Mouse (Mus musculus) midbrain, embryonic 11.5 days (tissue): Measurements from ENCODE around the gene Sned1. TPM values are rescaled to one million over a fixed set of nuclear protein-coding genes. Genes with fewer than 3 reads are reported as not detected.

ENCODE experiments used
- ATAC-seq: fragments of 200-750 bp; cut with Nextera tagmentation; 2 replicates; pipeline ENCODE4 v1.8.0; 2017; ENCODE audit warnings: moderate TSS enrichment, moderate library complexity; ENCODE audit not compliant: low FRiP score
- DNase-seq: peaks from one replicate; pipeline ENCODE4 v3.0.0; 2015; ENCODE audit warnings: low spot score; ENCODE audit errors: missing footprints
- H3K27ac ChIP-seq: fragments of 300-500 bp; sonication (generic); 2 replicates; pipeline ENCODE4 v1.5.1; 2014; ENCODE audit warnings: low read depth, low read length
- H3K27me3 ChIP-seq: fragments of 300-500 bp; sonication (generic); 2 replicates; pipeline ENCODE4 v1.6.1; 2014; ENCODE audit warnings: mild to moderate bottlenecking, low read length, moderate library complexity, mixed read lengths; ENCODE audit not compliant: control insufficient read depth, insufficient read depth
- H3K36me3 ChIP-seq: fragments of 300-500 bp; sonication (generic); 2 replicates; pipeline ENCODE4 v1.6.1; 2014; ENCODE audit warnings: mild to moderate bottlenecking, low read length, moderate library complexity, mixed read lengths; ENCODE audit not compliant: control insufficient read depth, insufficient read depth
- H3K4me1 ChIP-seq: fragments of 300-500 bp; sonication (generic); 2 replicates; pipeline ENCODE4 v1.6.1; 2014; ENCODE audit warnings: low read length; ENCODE audit not compliant: control insufficient read depth, insufficient read depth
- H3K4me2 ChIP-seq: fragments of 300-500 bp; sonication (generic); 2 replicates; pipeline ENCODE4 v1.6.1; 2014; ENCODE audit warnings: mild to moderate bottlenecking, moderate library complexity
- H3K4me3 ChIP-seq: fragments of 300-500 bp; sonication (generic); 2 replicates; pipeline ENCODE4 v1.5.1; 2014; ENCODE audit warnings: low read depth, low read length
- H3K9ac ChIP-seq: fragments of 300-500 bp; sonication (generic); 2 replicates; pipeline ENCODE4 v1.6.1; 2014; ENCODE audit warnings: low read length
- H3K9me3 ChIP-seq: fragments of 300-500 bp; sonication (generic); 2 replicates; pipeline ENCODE4 v1.6.1; 2016; ENCODE audit warnings: low read length; ENCODE audit not compliant: control insufficient read depth
- WGBS: fragments of 180-500 bp; shearing (Covaris S2); extraction: QIAGEN DNeasy Blood & Tissue Kit; methylation state at CpG from one replicate; pipeline ENCODE4 v1.1.7; 2014; 5-methylcytosine and 5-hydroxymethylcytosine counted together
- polyA plus RNA-seq: library from polyadenylated mRNA; unstranded; fragments of >200 nt; fragmentation: Nextera tagmentation; extraction: Ambion mirVana; gene quantifications from 2 replicates; pipeline ENCODE4 v1.2.1, GENCODE M21; 2014

The Sned1 gene
- polyA plus RNA-seq, 1 experiment from 2014 or later = 2.0 TPM

GRCm38 (mm10) chr1:93252586-93252985 lies 16.9 kb downstream of the Sned1 start:
- DNase-seq (peak; percentile 17), ATAC-seq (no peak)
- no peaks in the 10 kb centered on the region for H3K9me3 ChIP-seq
- H3K27me3 ChIP-seq = no peaks in the 10 kb centered on the region
- no peak overlapping the region for H3K4me3 ChIP-seq
- H3K36me3 ChIP-seq = no peaks in the 10 kb centered on the region
- no peak overlapping the region for H3K27ac ChIP-seq
- H3K9ac ChIP-seq = no peak overlapping the region
- no peaks in the 10 kb centered on the region for H3K4me1 ChIP-seq
- WGBS = 51% methylated on average over 2 of the region's 2 CpGs
- H3K4me2 ChIP-seq = no peak overlapping the region

DNA sequence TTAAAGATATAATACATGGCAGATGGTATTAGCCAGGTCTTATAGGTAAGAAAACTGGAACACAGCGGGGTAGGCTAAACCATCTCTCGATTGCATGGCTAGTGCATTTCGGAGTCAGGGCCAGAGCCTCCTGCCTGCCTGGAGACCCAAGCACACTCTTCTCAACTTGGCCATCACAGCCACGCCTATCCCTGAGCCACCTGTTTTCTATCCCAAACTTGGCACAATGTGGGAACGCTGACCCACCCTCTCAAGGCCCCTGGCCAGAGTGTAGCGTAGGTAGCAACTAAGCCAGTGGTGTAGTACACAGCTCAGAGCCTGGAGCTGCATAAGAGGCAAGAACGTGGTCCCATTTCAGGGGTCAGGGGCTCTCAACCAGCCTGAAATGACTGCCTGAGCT lies 20.1 kb downstream of the Sned1 start:
- ATAC-seq = no peak
- H3K4me2 ChIP-seq = no peak overlapping the region
- no peak overlapping the region for H3K27ac ChIP-seq
- WGBS = 90% methylated on average over 7 of the region's 7 CpGs
- no peaks in the 10 kb centered on the region for H3K9me3 ChIP-seq
- no peak overlapping the region for H3K9ac ChIP-seq
- peak; percentile 17 for DNase-seq
- H3K4me1 ChIP-seq = no peaks in the 10 kb centered on the region
- H3K36me3 ChIP-seq = no peaks in the 10 kb centered on the region
- H3K27me3 ChIP-seq = no peaks in the 10 kb centered on the region
- H3K4me3 ChIP-seq = no peak overlapping the region

DNA sequence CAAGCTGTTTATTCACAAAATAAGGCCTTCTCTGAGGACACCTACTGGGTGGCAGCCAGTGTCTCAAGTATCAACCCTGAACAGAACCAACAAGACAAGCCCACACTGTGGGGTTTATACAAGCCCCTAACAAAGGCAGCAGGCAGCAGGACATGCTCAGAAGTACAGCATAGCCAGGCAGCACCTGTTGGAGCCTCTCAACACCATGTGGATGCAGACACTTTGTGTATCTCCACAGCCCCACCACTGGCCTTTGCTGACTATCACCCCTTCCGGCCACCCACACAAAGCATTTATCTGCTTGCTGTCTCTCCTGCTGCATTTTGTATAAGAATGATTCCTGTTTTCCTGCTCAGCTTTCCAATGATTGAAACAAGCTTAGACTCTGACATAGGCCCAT lies 21.9 kb downstream of the Sned1 start:
- no peak overlapping the region for H3K4me3 ChIP-seq
- WGBS = 92% methylated on average over 1 of the region's 1 CpGs
- no peaks in the 10 kb centered on the region for H3K27me3 ChIP-seq
- H3K27ac ChIP-seq = no peak overlapping the region
- H3K9ac ChIP-seq = no peak overlapping the region
- DNase-seq (peak; percentile 75), ATAC-seq (no peak)
- no peaks in the 10 kb centered on the region for H3K9me3 ChIP-seq
- H3K4me1 ChIP-seq = no peaks in the 10 kb centered on the region
- H3K36me3 ChIP-seq = no peaks in the 10 kb centered on the region
- H3K4me2 ChIP-seq = no peak overlapping the region

- DNase-seq (no peak), ATAC-seq (no peak)
- Histone ChIP-seq H3K4me1 (no peaks in the 10 kb centered on the region), H3K36me3 (no peaks in the 10 kb centered on the region), H3K4me3 (no peak overlapping the region), H3K27ac (no peak overlapping the region), H3K9ac (no peak overlapping the region), H3K27me3 (no peaks in the 10 kb centered on the region), H3K4me2 (no peak overlapping the region), H3K9me3 (no peaks in the 10 kb centered on the region)
- WGBS = 51% methylated on average over 3 of the region's 3 CpGs
Observed at GRCm38 (mm10) chr1:93267207-93267606, 31.6 kb downstream of the Sned1 start.

DNA sequence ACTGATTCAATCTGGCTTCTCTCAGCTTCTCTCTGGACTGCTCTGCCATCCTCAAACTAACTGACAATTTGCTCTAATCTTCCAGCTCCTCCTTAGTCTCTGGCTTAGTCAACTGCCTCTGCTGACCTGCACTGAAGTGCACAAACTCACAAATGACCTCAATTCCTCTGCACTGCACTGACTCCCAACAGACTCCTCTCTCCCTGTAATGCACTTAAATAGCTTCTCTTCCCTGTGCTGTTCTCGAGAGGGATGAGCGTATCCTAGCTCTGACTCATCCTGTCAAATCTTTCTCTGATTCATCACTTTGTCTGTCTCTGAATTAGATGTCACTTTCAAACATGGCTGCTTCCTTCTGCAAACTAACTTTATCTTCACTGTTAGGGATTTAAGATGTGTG lies 32.6 kb downstream of the Sned1 start:
- H3K4me2 ChIP-seq = no peak overlapping the region
- DNase-seq = no peak
- WGBS = 86% methylated on average over 2 of the region's 2 CpGs
- H3K27ac ChIP-seq = no peak overlapping the region
- ATAC-seq = no peak
- H3K4me1 ChIP-seq = no peaks in the 10 kb centered on the region
- no peaks in the 10 kb centered on the region for H3K27me3 ChIP-seq
- no peak overlapping the region for H3K9ac ChIP-seq
- H3K4me3 ChIP-seq = no peak overlapping the region
- H3K36me3 ChIP-seq = no peaks in the 10 kb centered on the region
- H3K9me3 ChIP-seq = no peaks in the 10 kb centered on the region

DNA sequence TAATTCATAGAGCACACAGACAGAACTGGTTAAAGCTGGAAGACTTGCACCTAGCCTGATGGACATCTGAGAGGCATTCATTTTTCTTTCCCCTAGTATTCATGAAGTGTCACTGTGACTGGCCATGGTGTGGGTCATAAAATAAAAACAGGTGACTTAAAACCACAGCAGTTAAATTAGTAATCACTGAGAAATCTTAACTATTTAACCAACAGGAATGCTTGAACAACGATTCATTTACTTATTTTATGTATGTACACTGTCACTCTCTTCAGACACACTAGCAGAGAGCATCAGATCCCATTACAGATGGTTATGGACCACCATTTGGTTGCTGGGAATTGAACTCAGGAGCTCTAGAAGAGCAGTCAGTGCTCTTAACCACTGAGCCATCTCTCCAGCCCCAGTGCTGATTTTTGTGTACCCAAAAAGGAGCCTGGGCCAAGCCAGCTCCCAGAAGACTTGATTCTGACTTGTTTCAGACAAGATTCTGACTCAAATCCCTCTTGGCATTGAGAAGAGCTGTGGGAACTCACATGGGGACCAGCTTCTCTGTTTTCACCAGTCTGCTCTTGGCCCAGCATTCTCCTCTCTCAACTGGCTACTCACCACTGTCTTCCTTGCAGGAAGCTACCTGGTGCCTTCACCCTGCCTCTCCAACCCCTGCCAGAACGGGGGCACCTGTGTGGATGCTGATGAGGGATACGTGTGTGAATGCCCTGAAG lies 35.0 kb downstream of the Sned1 start:
- WGBS = 65% methylated on average over 3 of the region's 3 CpGs
- ATAC-seq = no peak
- Histone ChIP-seq H3K4me3 (no peak overlapping the region), H3K27me3 (no peaks in the 10 kb centered on the region), H3K9ac (no peak overlapping the region), H3K9me3 (no peaks in the 10 kb centered on the region), H3K4me1 (no peaks in the 10 kb centered on the region), H3K27ac (no peak overlapping the region), H3K36me3 (no peaks in the 10 kb centered on the region), H3K4me2 (no peak overlapping the region)
- no peak for DNase-seq

DNA sequence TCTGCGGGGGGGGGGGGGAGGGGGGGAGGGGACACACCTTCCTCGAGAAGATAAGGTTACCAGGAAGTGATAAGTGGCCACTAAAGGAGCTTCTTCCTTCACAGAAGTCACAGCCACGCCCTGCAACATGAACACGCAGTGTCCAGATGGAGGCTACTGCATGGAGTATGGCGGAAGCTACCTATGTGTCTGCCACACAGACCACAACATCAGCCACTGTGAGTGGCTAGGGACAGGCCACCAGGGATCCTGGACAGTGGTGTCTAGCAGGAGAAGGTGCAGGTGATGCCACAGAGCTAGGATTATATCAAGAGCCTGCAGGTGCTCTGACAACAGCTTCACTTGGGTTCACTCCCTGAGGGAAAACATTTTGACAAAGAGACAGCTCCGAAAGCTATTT lies 36.1 kb downstream of the Sned1 start:
- DNase-seq (peak; percentile 70), ATAC-seq (no peak)
- Histone ChIP-seq H3K4me1 (no peaks in the 10 kb centered on the region), H3K27me3 (no peaks in the 10 kb centered on the region), H3K36me3 (no peaks in the 10 kb centered on the region), H3K9me3 (no peaks in the 10 kb centered on the region), H3K4me2 (no peak overlapping the region), H3K27ac (no peak overlapping the region), H3K4me3 (no peak overlapping the region), H3K9ac (no peak overlapping the region)
- 77% methylated on average over 6 of the region's 6 CpGs for WGBS

- Histone ChIP-seq H3K4me2 (peak overlapping the region; percentile 4; the same call in 1 of the 2 replicates), H3K9me3 (no peaks in the 10 kb centered on the region), H3K36me3 (no peaks in the 10 kb centered on the region), H3K4me3 (no peak overlapping the region), H3K27ac (no peak overlapping the region), H3K4me1 (no peaks in the 10 kb centered on the region), H3K27me3 (no peaks in the 10 kb centered on the region), H3K9ac (no peak overlapping the region)
- 3% methylated on average over 16 of the region's 16 CpGs for WGBS
- ATAC-seq (peak; percentile 52; the same call in 1 of the 2 replicates), DNase-seq (peak; percentile 91)
Observed at GRCm38 (mm10) chr1:93272409-93272821, 36.8 kb downstream of the Sned1 start.

- Histone ChIP-seq H3K4me3 (no peak overlapping the region), H3K4me2 (no peak overlapping the region), H3K9me3 (no peaks in the 10 kb centered on the region), H3K9ac (no peak overlapping the region), H3K27me3 (no peaks in the 10 kb centered on the region), H3K36me3 (no peaks in the 10 kb centered on the region), H3K4me1 (no peaks in the 10 kb centered on the region), H3K27ac (no peak overlapping the region)
- DNase-seq = no peak
- 79% methylated on average over 6 of the region's 6 CpGs for WGBS
- no peak for ATAC-seq
Observed at GRCm38 (mm10) chr1:93275561-93275960, 39.9 kb downstream of the Sned1 start.
